Mouse (Mus musculus) stomach, embryonic 15.5 days (tissue): Measurements from ENCODE around the gene Cflar. TPM values are rescaled to one million over a fixed set of nuclear protein-coding genes. Genes with fewer than 3 reads are reported as not detected.

ENCODE experiments used
- ATAC-seq: fragments of 200-750 bp; cut with Nextera tagmentation; 2 replicates; pipeline ENCODE4 v1.8.0; 2017; ENCODE audit warnings: low read depth, moderate number of reproducible peaks, moderate TSS enrichment; ENCODE audit not compliant: insufficient read depth, low FRiP score
- H3K27ac ChIP-seq: fragments of 300-500 bp; sonication (generic); 2 replicates; pipeline ENCODE4 v1.5.1; 2015; ENCODE audit warnings: mild to moderate bottlenecking, inconsistent platforms
- H3K27me3 ChIP-seq: fragments of 300-500 bp; sonication (generic); replicated peaks from 2 replicates; pipeline ENCODE4 v1.6.1; 2015; ENCODE audit warnings: inconsistent platforms
- H3K36me3 ChIP-seq: fragments of 300-500 bp; sonication (generic); 2 replicates; pipeline ENCODE4 v1.6.1; 2015; ENCODE audit warnings: inconsistent platforms
- H3K4me1 ChIP-seq: fragments of 300-500 bp; sonication (generic); 2 replicates; pipeline ENCODE4 v1.6.1; 2015; ENCODE audit warnings: inconsistent platforms
- H3K4me2 ChIP-seq: fragments of 300-500 bp; sonication (generic); 2 replicates; pipeline ENCODE4 v1.6.1; 2015; ENCODE audit warnings: mild to moderate bottlenecking, inconsistent platforms
- H3K4me3 ChIP-seq: fragments of 300-500 bp; sonication (generic); replicated peaks from 2 replicates; pipeline ENCODE4 v1.5.1; 2015; ENCODE audit warnings: inconsistent platforms
- H3K9ac ChIP-seq: fragments of 300-500 bp; sonication (generic); 2 replicates; pipeline ENCODE4 v1.6.1; 2015; ENCODE audit warnings: inconsistent platforms
- H3K9me3 ChIP-seq: fragments of 300-500 bp; sonication (generic); 2 replicates; pipeline ENCODE4 v1.6.1; 2016; ENCODE audit warnings: inconsistent platforms
- WGBS: fragments of 180-500 bp; shearing (Covaris S2); methylation state at CpG from one replicate; pipeline ENCODE4 v1.1.7; 2015; 5-methylcytosine and 5-hydroxymethylcytosine counted together
- polyA plus RNA-seq: library from polyadenylated mRNA; unstranded; fragments of >200 nt; fragmentation: Nextera tagmentation; extraction: Ambion mirVana; gene quantifications from 2 replicates; pipeline ENCODE4 v1.2.1, GENCODE M21; 2015

The Cflar gene
- polyA plus RNA-seq, 1 experiment from 2014 or later: 38.2 TPM

DNA sequence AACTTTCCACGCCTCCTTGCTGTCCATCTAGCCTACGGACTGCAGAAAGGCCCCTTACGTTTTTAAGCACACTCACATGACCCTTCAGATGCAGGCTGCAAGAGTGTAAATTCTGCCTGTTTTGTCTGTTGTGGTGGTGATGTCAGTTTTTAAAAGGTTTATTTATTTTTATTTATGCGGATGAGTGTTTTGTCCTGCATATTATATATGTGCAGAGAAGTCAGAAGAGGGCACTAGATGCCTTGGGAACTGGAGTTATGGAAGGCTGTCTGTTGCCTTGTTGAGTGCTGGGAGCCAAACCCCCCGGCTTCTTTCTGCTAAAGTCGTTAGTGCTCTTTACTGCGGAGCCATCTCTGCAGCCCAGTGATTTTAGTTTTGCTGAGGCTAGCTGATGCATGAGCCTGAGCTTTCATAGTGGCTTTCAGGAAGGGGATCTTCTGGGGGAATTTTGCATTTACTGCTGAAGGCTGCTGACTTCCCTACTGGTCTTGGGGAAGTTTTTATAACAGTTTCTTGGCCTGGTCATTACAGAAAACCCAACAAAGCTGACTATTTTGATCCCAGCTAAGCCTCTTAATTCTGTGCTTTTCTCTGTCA is 12.6 kb downstream of the Cflar start:
- no peak for ATAC-seq
- H3K36me3 ChIP-seq: peaks cover 11% of the 10 kb centered on the region; the same call in 1 of the 2 replicates
- no peaks in the 10 kb centered on the region; the same call in 1 of the 2 replicates for H3K4me1 ChIP-seq
- H3K4me3 ChIP-seq: no peak overlapping the region
- 69% methylated on average over 7 of the region's 7 CpGs for WGBS
- H3K27me3 ChIP-seq: no peaks in the 10 kb centered on the region
- no peak overlapping the region for H3K9ac ChIP-seq
- peak overlapping the region; percentile 26; the same call in 1 of the 2 replicates for H3K27ac ChIP-seq
- H3K9me3 ChIP-seq: no peaks in the 10 kb centered on the region
- H3K4me2 ChIP-seq: no peak overlapping the region

DNA sequence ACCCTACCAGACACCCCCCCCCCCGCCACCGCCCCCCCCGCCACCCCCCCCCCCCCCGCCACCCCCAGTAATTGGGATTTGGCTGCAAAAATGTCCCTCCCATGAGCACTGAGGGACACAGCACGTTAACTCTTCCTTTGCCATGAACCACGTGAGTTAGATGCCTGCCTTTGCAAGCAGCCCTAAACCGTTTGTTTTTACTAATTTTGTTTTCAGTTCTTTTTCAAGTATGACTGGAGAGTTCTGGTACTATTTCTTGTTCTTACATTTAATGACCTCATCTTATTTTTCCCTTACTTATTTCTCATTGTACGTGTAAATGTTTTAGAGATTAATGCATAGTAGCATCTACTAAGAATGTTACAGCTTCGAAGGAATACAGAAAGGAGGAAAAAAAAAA is 13.2 kb downstream of the Cflar start:
- Histone ChIP-seq H3K4me3 (no peak overlapping the region), H3K27ac (no peak overlapping the region), H3K4me2 (no peak overlapping the region), H3K9me3 (no peaks in the 10 kb centered on the region), H3K9ac (no peak overlapping the region), H3K27me3 (no peaks in the 10 kb centered on the region), H3K4me1 (no peaks in the 10 kb centered on the region; the same call in 1 of the 2 replicates), H3K36me3 (peaks cover 16% of the 10 kb centered on the region)
- ATAC-seq: no peak
- WGBS: 37% methylated on average over 9 of the region's 9 CpGs

DNA sequence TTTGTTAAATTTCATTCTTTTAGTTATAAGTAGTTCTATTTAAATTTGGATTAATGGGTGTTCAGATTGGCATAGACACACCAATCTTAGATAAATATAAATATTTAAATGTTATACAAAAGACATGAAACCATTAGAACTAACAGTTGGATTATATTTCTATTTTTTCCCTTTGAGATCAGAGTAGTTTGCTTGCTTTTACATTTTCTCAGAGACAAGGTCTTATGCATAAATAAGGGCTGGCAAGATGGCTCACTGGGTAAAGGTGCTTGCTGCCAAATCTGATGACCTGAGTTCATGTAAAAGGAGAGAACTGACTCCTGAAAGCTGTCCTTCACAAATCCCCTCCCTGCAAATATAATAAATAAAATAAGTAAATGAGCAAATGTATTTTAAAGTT is 13.8 kb downstream of the Cflar start:
- Histone ChIP-seq H3K36me3 (peaks cover 18% of the 10 kb centered on the region), H3K27me3 (no peaks in the 10 kb centered on the region)
- ATAC-seq: no peak

DNA sequence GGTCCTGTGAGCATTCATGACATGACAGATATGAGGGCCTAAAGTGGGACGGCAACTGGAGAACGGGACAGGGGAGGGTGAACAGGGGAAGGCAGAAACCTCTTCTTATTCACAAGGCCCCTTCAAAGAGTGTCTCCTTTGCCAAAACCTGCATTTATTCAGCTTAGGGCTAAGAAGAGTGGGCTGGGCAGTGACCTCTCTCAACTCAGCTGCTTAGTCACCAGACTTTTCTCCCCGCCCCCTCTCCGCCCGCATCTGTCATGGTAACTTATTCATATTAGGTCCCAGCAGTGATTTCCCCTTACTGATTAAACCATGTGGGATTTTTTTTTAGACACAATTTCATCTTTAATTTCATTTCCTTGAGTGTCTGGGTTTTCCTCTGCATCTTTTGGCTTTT is 14.5 kb downstream of the Cflar start:
- no peak overlapping the region for H3K27ac ChIP-seq
- peaks cover 20% of the 10 kb centered on the region for H3K36me3 ChIP-seq
- WGBS: 85% methylated on average over 5 of the region's 5 CpGs
- no peaks in the 10 kb centered on the region for H3K9me3 ChIP-seq
- ATAC-seq: no peak
- H3K9ac ChIP-seq: no peak overlapping the region
- no peaks in the 10 kb centered on the region; the same call in 1 of the 2 replicates for H3K4me1 ChIP-seq
- no peaks in the 10 kb centered on the region for H3K27me3 ChIP-seq
- no peak overlapping the region for H3K4me3 ChIP-seq
- H3K4me2 ChIP-seq: no peak overlapping the region

More for the DNA sequence above, 13.8 kb downstream of the Cflar start:
- Histone ChIP-seq H3K27ac (no peak overlapping the region), H3K9ac (no peak overlapping the region), H3K4me3 (no peak overlapping the region), H3K9me3 (no peaks in the 10 kb centered on the region), H3K4me1 (no peaks in the 10 kb centered on the region; the same call in 1 of the 2 replicates), H3K4me2 (no peak overlapping the region)

DNA sequence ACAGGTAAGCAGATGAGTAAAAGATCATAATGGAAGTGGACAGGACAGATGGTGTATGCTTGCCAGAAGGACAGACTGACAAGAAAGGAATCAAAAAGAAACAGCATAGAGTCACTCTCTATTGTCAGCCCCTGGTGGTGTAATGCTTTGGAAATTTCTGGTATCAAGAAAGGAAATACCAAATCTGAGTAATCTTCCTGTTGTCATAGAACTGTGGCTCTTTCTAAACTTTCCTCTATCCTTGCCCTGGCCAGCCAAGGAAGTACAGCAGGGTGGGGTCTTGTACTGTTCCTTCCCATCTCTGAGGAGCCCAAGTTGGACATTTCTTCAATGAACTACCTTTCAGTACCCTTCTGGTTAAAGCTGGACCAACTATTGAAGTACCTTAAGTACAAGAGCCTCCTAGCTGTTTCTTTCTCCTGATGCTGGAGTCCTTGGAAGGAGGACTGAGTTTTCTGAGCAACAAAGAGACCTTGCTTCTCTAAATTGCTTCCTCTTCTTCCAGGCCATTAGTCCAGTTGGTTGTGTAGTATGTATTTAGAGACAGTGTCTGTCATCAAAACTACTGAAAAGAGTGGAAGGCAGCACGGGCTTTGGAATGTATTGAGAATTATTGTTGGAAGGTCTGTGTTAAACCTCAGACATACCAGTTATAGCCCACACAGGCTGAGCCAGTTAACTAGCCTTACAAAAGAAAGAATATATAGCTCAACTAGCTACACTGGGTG is 15.9 kb downstream of the Cflar start:
- no peaks in the 10 kb centered on the region for H3K9me3 ChIP-seq
- ATAC-seq: no peak
- no peak overlapping the region for H3K4me2 ChIP-seq
- 88% methylated on average over 1 of the region's 1 CpGs for WGBS
- no peaks in the 10 kb centered on the region; the same call in 1 of the 2 replicates for H3K4me1 ChIP-seq
- H3K27me3 ChIP-seq: no peaks in the 10 kb centered on the region
- H3K4me3 ChIP-seq: no peak overlapping the region
- H3K36me3 ChIP-seq: peaks cover 25% of the 10 kb centered on the region
- H3K9ac ChIP-seq: no peak overlapping the region
- no peak overlapping the region for H3K27ac ChIP-seq

DNA sequence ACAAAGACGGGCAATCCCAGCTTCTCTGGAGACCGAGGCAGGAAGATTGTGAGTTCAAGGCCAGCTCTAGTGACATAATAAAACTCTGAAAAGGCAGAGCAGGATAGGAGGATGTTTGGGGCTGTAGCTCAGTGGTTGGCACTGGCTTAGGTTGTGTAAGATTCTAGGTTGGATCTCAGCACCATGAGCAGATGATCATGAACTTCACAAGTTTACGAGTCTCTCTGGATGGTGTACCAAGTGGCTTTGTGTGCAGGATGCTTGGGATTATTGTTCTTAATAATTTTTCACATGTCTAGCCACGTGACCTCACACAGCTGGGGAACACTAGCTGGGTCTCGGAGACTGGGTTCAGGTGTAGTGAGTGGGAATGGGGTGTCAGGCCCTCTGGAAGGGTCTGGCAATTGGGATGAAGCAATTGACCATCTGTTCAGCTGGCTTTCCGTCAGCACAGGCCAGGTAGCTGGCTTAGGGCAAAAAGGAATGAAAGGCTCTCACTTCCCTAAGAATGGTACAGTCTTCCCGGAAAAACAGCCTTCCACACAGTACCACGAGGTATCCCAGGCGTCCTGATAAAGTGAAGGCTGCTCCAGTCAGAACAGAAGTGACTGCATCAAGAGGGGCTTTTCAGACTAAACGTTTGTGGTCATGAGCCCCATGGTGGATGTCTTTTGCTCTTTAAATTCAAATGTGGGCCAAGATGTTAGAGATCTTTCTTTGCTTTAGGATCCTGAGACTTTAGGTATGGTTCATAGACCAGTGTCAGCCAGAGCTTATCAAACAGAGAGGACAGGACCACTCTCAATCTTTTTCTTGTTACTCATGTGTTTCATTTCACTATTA is 16.7 kb downstream of the Cflar start:
- WGBS: 90% methylated on average over 10 of the region's 10 CpGs
- Histone ChIP-seq H3K27ac (no peak overlapping the region), H3K4me3 (no peak overlapping the region), H3K9ac (no peak overlapping the region), H3K4me2 (no peak overlapping the region), H3K4me1 (no peaks in the 10 kb centered on the region; the same call in 1 of the 2 replicates), H3K36me3 (peaks cover 23% of the 10 kb centered on the region), H3K9me3 (no peaks in the 10 kb centered on the region), H3K27me3 (no peaks in the 10 kb centered on the region)
- no peak for ATAC-seq

DNA sequence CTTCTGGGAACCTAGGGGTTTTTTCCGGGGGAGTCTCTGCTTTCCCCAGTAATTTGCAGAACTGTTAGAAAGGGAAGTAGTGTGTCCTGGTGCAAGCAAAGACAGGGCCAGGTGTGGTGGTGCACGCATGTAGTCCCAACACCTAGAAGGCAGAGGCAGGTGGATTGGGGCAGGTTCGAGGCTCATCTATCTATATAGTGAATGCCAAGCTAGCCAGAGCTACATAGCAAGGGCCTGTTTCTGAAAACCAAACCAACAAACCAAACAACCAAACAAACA is 17.2 kb downstream of the Cflar start:
- no peak overlapping the region for H3K4me3 ChIP-seq
- ATAC-seq: no peak
- H3K27me3 ChIP-seq: no peaks in the 10 kb centered on the region
- 89% methylated on average over 3 of the region's 3 CpGs for WGBS
- H3K27ac ChIP-seq: no peak overlapping the region
- H3K9me3 ChIP-seq: no peaks in the 10 kb centered on the region
- no peak overlapping the region for H3K9ac ChIP-seq
- H3K36me3 ChIP-seq: peaks cover 23% of the 10 kb centered on the region
- no peaks in the 10 kb centered on the region; the same call in 1 of the 2 replicates for H3K4me1 ChIP-seq
- no peak overlapping the region for H3K4me2 ChIP-seq

DNA sequence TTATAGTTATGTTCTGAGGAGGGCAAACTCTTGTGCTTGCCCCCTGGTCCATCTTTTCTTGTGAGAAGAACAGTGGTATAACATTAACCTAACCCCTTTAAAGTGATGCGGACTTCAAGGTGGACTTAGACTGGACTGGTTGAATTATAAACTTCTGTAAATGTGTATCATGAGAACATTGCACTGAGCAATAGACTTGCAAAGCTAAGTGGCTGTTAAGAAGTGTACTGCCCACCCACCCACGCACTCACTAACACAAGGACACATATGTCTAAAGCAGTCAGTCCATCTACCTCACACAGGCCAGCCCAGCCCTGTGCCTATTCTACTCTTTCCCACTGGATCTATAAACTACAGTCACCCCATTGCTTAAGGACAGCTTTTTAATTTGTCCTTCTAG is 22.3 kb downstream of the Cflar start:
- Histone ChIP-seq H3K4me3 (no peak overlapping the region), H3K9ac (no peak overlapping the region), H3K27ac (no peak overlapping the region), H3K4me1 (no peaks in the 10 kb centered on the region), H3K4me2 (no peak overlapping the region), H3K9me3 (no peaks in the 10 kb centered on the region), H3K27me3 (no peaks in the 10 kb centered on the region), H3K36me3 (peaks cover 46% of the 10 kb centered on the region)
- 90% methylated on average over 2 of the region's 2 CpGs for WGBS
- no peak for ATAC-seq

DNA sequence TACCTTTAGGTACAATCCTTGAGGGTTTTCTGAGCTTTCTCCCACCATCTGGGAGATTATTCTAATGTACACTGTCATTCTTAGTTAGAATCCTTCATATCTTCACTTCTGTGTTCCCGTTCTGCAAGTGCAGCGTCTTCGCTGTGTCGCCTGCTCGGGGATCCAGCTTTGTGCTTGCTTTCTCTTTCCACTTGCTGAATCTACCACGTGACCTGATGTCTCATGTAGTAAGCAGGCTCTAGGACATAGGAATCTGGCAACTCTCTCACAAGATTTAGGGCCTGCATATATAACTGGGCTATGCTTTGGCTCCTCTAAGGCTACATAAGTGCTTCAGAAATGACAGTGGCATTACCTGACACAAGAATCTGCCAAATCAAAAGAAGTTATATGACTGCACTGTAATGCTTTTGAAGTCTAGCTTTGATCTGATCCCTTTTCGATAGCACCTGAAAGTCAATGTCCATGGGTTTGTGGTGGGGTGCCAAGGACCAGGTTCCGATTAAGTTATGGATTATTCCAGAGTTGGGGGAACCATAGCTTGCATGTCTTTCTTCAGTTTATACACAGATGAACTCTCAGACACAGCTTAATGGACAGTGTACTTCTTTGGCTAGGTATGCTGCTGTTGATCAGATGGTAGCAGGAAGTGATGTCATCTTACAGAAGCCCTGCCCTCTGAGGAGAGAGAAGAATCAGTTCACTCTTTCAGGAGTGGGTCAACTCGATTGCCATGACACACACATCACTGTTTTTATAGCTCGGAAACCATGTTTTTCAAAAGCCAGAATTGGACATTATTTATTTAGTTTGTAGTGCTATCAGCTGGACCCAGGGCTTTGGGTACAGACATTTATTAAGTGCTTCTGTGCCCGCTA is 23.0 kb downstream of the Cflar start:
- Histone ChIP-seq H3K36me3 (peaks cover 41% of the 10 kb centered on the region), H3K27ac (no peak overlapping the region), H3K4me1 (no peaks in the 10 kb centered on the region), H3K27me3 (no peaks in the 10 kb centered on the region), H3K9me3 (no peaks in the 10 kb centered on the region), H3K4me2 (no peak overlapping the region), H3K4me3 (no peak overlapping the region), H3K9ac (no peak overlapping the region)
- no peak for ATAC-seq
- WGBS: 88% methylated on average over 11 of the region's 11 CpGs

DNA sequence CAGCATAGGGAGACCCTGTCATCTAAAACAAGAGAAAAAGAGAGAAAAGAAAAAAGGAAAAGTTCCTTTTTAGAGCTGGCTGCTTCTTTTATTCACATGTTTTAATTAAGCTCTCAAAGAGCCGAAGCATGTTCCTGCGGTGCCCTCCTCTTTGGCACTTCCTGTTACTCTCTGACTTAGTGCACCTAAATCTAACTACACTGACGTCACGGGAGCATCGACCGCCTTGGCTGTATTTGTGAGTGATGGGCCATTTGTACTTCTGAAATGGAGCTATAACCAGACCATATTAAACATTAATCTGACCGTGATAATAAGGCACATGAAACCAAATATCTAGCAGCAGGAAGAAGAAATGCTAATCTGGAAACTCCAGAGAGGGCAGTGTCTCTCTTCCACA is 24.7 kb downstream of the Cflar start:
- Histone ChIP-seq H3K9me3 (no peaks in the 10 kb centered on the region), H3K9ac (no peak overlapping the region), H3K4me2 (no peak overlapping the region), H3K4me3 (no peak overlapping the region), H3K4me1 (no peaks in the 10 kb centered on the region), H3K27ac (no peak overlapping the region), H3K27me3 (no peaks in the 10 kb centered on the region), H3K36me3 (peaks cover 44% of the 10 kb centered on the region)
- 87% methylated on average over 7 of the region's 7 CpGs for WGBS
- no peak for ATAC-seq

DNA sequence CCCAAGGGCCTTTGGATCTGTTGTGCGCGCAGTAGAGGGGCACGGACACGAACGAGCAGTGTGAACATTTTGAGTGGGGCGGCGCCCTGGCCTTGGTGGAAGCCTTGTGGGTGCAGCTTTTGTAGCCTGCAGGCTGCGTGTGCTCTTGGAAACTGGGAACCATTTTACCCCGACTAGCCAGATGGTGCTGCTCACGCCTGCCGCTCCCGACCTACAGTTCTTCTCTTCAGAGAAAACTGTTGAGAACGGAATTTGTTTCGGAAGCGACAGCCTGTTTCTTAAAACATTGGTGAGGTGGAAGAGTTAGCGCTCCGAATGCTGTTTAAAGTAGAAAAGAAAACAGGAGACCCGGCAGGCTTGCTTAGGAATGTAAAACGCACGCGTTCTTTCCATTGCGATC is 25.7 kb downstream of the Cflar start:
- no peak for ATAC-seq
- H3K36me3 ChIP-seq: peaks cover 46% of the 10 kb centered on the region
- 90% methylated on average over 22 of the region's 22 CpGs for WGBS
- H3K27ac ChIP-seq: no peak overlapping the region
- no peak overlapping the region for H3K9ac ChIP-seq
- H3K27me3 ChIP-seq: no peaks in the 10 kb centered on the region
- no peaks in the 10 kb centered on the region for H3K9me3 ChIP-seq
- no peaks in the 10 kb centered on the region for H3K4me1 ChIP-seq
- H3K4me3 ChIP-seq: no peak overlapping the region
- no peak overlapping the region for H3K4me2 ChIP-seq
